Mouse (Mus musculus) MN1 (cell line): ENCODE measurements at regions not wholly inside any gene's neighbourhood (a gene's known extent, or its start where the extent isn't known, plus 50 kb on each side); places are given as distances from the start of the nearest gene placed in this dataset.

ENCODE experiments used
- DNase-seq: peaks from one replicate; pipeline ENCODE4 v3.0.0-alpha.2; 2016; ENCODE audit warnings: low spot score

DNA sequence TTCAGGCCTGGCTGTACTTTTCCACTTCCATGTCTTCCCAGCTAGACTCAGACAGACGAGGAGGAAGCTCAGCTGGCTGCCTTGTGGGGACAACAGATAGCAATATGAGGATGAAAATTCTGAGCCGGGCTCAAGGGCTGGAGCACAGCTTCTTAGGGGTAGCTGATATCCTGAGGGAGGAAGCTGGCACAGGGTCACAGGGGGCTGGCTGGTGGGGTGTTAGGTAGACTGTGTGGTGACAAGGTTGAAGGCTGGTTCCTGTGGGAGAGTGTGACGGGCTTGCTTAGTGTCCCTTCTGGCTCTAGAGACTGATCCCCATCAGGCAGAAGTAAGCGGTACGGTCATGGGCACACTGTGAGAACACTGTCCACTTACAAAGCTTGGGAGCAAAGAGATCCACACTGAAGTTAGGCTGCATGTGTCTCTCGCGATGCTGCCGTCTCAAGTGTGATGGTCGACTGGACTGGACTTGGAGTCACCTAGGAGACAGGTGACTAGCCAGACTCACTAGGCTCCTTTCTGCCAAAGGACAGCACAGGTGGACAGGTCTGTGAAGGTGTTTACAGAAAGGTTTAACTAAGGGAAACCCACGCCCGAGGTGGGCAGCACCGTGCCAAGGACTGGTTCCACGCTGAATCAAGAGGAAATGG, 111.1 kb upstream of the S1pr3 start:
- no peak for DNase-seq

GRCm38 (mm10) chr13:51299047-51299760, 109.2 kb upstream of the S1pr3 start:
- DNase-seq: peak; percentile 66

DNA sequence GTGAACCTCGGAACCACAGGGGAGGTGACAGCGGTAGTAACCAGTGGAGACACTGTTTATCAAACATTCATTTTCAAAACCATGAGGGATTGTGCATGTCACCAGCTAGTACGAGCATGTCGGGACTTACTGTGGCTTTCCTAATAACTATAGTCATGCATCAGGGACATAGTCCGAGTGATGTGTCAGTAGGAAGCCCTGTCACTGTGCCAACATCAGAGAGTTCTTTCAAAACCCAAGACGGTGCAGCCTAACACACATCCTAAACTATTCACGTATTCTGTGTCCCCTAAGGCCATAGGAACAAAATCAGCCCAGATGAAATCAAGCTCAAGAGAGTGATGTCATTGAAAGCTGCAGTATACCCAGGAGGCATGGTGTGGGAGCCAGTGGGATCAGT, 107.0 kb upstream of the S1pr3 start:
- DNase-seq: no peak

GRCm38 (mm10) chr13:51303112-51303511, 105.3 kb upstream of the S1pr3 start:
- no peak for DNase-seq

GRCm38 (mm10) chr13:51304631-51305030, 103.8 kb upstream of the S1pr3 start:
- no peak for DNase-seq

GRCm38 (mm10) chr13:51309446-51309845, 99.0 kb upstream of the S1pr3 start:
- no peak for DNase-seq

GRCm38 (mm10) chr13:51310041-51310440, 98.4 kb upstream of the S1pr3 start:
- peak; percentile 34 for DNase-seq

GRCm38 (mm10) chr13:51311679-51312255, 96.7 kb upstream of the S1pr3 start:
- DNase-seq: no peak

DNA sequence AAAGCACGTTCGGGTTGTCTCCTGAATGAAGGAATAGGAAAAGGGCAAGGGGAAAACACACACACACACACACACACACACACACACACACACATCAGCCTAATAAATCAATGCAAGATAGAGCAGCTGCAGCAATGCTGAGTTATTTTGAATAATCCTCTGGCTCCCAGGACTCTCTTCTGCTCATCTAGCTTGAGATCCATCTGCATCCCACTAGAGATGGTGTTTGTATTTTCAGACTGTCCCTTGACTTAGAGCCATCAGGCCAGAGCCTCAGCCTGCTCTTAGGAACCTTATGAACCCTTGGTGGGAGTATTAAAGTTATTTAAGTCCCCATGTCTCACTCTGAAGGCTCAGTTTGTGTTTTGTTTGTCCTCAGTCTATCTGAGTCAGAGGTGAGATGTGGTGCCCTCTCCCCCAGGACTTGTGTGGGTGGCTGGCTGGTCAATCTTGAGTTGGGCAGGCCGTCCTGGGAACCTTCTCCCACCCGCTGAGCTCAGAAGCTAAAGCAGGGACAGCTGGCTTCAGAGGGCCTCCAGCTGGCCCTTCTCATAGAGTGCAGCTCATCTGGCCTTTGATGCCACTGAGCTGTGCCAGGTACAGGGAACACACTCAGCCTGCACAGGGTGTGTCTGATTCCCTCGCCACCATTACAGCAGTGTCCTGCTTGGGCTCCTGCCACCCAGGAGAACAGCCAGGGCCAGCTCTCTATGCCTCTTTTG, 95.1 kb upstream of the S1pr3 start:
- peak; percentile 66 for DNase-seq

DNA sequence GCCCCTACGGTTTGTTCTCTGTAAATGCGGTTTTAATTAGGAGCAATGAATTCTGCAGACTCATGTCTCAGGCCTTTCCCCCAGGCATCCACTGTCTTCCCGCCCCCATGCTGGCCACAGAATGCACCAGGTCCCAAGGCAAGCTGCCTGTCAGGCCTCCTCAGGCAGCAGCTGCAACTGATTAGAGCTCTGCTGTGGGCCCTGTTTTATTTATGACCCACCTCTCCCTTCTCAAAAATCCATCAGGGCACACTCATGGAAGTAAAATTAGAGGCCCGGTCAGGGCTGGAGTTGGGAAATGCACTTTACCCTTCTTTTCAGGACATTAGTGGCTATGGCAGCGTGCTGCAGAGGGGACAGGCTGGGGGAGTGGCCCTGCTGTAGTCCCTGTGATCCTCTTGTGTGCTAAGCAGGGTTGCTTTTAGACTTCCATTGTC, 93.9 kb upstream of the S1pr3 start:
- peak; percentile 83 for DNase-seq

DNA sequence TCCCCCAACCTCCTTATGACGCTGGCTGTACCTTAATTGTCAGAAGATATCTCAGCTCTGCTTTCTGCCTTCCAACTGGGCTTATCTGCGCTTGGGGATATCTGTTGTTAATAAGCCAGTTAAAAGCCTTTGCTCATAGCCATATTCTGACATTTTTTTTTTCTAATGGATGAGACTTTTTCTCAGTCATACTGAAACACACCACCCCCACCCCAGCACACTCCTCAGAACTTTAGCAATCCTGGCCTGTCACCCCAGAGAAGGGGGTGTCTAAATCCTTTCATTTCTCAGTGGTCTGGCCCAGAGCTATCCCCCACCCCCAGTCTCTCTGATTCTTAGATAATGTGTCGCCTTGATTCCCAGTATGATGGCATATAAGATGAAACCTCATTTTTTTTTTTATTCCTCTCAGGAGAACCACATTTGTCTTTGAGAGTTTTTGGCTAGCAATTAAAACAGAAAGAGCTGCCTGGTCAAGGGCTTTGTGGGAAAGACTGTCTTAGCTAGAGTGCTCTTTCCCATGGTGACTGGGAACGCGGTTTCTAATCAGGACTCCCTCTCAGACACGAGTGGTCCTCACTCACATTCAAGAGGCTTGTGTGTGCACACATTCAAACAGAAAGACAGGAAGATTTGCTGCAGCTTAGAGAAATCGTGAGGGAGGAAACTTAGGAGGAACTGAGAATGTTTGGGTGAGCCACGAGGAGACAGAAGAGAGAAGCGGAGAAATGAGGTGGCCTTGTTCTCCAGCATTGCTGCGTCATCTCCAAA, 93.2 kb upstream of the S1pr3 start:
- peak; percentile 35 for DNase-seq

DNA sequence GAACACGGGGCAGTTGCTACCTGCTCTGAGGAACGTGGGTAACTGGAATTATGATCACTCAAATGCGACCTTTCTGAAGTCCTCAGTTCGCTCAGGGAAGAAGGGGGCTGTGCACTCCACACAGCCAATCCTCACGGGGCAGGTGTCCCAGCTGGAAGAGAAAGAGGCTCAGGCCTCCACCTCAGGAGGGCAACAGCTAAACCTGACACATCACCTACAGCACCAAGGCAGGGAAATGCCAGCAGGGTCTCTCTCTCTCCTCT, 92.7 kb upstream of the S1pr3 start:
- no peak for DNase-seq

- no peak for DNase-seq
Observed at GRCm38 (mm10) chr13:51323058-51323715, 85.3 kb upstream of the S1pr3 start.

- no peak for DNase-seq
Observed at GRCm38 (mm10) chr13:51324714-51325113, 83.7 kb upstream of the S1pr3 start.

DNA sequence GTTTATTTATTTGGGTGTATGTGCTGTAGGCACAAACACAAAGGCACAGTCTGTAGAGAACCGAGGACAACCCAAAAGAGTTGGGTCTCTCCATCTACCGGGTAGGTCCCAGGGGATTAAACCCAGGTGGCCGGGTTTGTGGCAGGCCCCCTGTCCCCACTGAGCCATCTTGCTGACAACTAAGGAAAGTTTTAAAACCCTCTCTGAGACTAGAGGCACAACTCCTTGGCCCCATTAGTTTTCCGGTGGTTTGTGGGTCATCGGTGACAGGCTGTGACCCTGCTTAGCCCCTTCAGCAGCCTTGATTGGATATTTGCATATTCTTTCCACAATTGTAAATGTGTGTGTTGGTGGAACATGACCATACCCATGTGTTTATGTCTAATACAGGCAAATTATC, 83.1 kb upstream of the S1pr3 start:
- DNase-seq: no peak

DNA sequence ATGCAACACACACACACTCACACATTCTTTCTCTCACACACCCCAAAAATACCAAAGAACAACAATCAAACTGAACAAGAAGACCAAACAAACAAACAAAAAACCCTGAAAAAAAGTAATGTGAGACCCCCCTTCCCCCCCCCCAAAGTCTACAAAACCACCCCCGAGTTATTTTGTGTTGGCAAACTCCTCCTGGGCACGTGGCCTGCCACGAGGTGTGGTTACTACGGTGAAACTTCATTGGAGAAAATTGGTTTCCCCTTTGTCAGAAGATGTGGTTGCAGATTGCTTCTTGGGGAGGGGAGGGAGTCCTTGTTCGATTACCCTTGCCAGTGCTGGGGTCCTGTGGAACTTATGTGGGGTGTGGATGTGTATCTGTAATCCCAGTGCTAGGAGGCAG, 82.3 kb upstream of the S1pr3 start:
- DNase-seq: no peak

DNA sequence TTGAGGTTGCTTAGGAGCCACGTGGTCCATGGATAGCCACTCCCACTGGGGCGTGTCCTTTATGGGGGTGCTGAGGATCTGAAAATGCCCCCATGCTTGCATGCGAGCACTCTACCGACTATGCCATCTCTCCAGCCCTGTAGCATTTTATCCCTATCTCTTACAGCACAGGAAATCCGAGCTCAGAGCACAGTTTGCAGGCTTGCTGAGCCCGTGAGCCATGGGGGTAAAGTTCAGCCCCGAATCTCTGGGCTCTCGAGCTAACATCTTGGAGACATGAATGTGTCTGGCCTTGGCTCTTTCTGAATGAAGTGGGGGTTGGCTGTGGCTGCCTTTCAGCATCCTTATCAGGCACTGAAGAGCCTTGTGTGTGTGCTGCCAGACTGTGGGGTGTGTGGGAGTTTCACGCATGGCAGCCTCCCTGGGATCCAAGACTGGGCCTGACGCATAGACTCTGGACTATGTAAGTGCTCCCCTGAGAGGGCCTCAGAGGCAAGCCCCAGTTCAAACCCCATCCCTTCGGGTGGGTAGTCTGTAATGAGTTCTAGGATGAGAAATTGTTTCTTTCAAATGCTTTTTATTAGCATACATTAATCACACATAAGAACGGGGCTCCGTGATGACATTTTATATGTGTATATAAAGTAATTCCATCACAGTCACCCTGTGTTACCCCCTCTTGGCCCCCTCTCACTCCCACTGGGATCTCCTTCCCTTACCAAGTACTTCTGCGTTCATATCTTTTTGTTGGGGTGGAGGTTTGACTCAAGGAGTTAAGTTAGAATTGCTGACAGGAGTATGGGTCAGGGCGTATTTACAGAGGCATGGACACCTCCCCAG, 80.1 kb upstream of the S1pr3 start:
- DNase-seq: peak; percentile 23

- peak; percentile 21 for DNase-seq
Observed at GRCm38 (mm10) chr13:51328971-51329346, 79.5 kb upstream of the S1pr3 start.

DNA sequence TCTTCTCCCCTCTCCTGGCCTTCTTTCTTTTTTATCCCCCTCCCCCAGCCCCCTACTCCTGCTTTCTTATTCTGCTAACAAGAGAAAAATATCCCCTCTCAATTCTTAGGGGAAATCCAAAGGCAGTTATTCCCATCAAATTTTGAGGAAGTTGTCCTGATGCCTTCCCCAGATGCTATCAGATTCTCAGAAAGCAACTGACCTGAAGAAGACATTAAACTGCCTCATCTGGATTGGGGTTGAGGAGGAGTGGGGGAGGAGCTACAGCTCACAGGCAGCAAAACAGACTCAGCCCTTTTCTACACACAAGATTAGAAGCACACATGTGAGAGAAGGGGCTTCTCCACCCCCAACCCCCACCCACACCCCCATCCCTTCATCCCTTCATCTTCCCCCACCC, 78.7 kb upstream of the S1pr3 start:
- no peak for DNase-seq

- DNase-seq: no peak
Observed at GRCm38 (mm10) chr13:51332271-51332670, 76.2 kb upstream of the S1pr3 start.

DNA sequence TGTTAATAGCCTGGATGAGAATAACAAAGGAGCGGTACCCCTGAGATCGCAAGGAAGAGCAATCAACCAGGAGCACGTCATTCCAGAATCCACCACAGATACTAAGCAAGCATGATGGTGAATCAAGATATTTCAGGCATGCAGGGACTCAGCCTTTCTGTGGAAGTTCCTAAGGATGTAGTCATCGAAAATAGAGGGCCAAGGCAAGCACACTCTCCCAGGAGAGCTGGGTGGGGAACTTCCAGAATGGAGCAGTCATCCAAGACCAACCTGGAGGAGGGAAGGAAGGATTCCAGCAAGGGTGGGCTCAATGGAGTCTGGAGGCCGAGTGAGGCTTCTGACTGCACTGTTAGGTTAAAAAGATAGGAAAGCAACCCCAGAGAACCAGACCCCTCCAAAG, 75.0 kb upstream of the S1pr3 start:
- DNase-seq: no peak
